Mouse (Mus musculus) granulocyte monocyte progenitor cell, adult 5-6 weeks (primary cell): ENCODE measurements at regions not wholly inside any gene's neighbourhood (a gene's known extent, or its start where the extent isn't known, plus 50 kb on each side); places are given as distances from the start of the nearest gene placed in this dataset.

Experiments
- ATAC-seq: replicated peaks from 2 replicates; pipeline ENCODE4 v1.8.0; 2016; ENCODE audit warnings: mild to moderate bottlenecking, moderate TSS enrichment, inconsistent platforms; ENCODE audit not compliant: poor library complexity, severe bottlenecking

GRCm38 (mm10) chr17:47145590-47145989 is 135.2 kb upstream of the Ubr2 start:
- no peak for ATAC-seq

- no peak for ATAC-seq
Observed at GRCm38 (mm10) chr17:47144996-47145395, 134.6 kb upstream of the Ubr2 start.

GRCm38 (mm10) chr17:47144460-47144859 is 134.1 kb upstream of the Ubr2 start:
- ATAC-seq = no peak

GRCm38 (mm10) chr17:47143898-47144297 is 133.5 kb upstream of the Ubr2 start:
- ATAC-seq = no peak

- no peak for ATAC-seq
Observed at GRCm38 (mm10) chr17:47142885-47143284, 132.5 kb upstream of the Ubr2 start.

GRCm38 (mm10) chr17:47142276-47142675 is 131.9 kb upstream of the Ubr2 start:
- no peak for ATAC-seq

- no peak for ATAC-seq
Observed at GRCm38 (mm10) chr17:47141843-47142215, 131.5 kb upstream of the Ubr2 start.

- ATAC-seq = peak; percentile 50
Observed at GRCm38 (mm10) chr17:47140969-47141842, 130.8 kb upstream of the Ubr2 start.

- peak; percentile 29; the same call in 1 of the 2 replicates for ATAC-seq
Observed at GRCm38 (mm10) chr17:47140241-47140968, 130.0 kb upstream of the Ubr2 start.

GRCm38 (mm10) chr17:47139730-47140231 is 129.4 kb upstream of the Ubr2 start:
- ATAC-seq = peak; percentile 81

- ATAC-seq = no peak
Observed at GRCm38 (mm10) chr17:47139171-47139617, 128.8 kb upstream of the Ubr2 start.

GRCm38 (mm10) chr17:47138174-47138573 is 127.8 kb upstream of the Ubr2 start:
- ATAC-seq = no peak

- no peak for ATAC-seq
Observed at GRCm38 (mm10) chr17:47135391-47135790, 125.0 kb upstream of the Ubr2 start.

- ATAC-seq = no peak
Observed at GRCm38 (mm10) chr17:47133785-47134184, 123.4 kb upstream of the Ubr2 start.

- ATAC-seq = no peak
Observed at GRCm38 (mm10) chr17:47127571-47127970, 117.2 kb upstream of the Ubr2 start.

GRCm38 (mm10) chr17:47123576-47123975 is 113.2 kb upstream of the Ubr2 start:
- ATAC-seq = no peak

- ATAC-seq = no peak
Observed at GRCm38 (mm10) chr17:47122221-47122620, 111.9 kb upstream of the Ubr2 start.

GRCm38 (mm10) chr17:47118010-47118409 is 107.7 kb upstream of the Ubr2 start:
- ATAC-seq = no peak

GRCm38 (mm10) chr17:47115754-47116153 is 105.4 kb upstream of the Ubr2 start:
- peak; percentile 75 for ATAC-seq

- ATAC-seq = no peak
Observed at GRCm38 (mm10) chr17:47115141-47115540, 104.8 kb upstream of the Ubr2 start.

- ATAC-seq = no peak
Observed at GRCm38 (mm10) chr17:47114736-47115135, 104.4 kb upstream of the Ubr2 start.
